Mouse (Mus musculus): ENCODE results near the gene Wdr66. TPM values are rescaled to one million over a fixed set of nuclear protein-coding genes. Genes with fewer than 3 reads are reported as not detected.

The Wdr66 gene
- polyA plus RNA-seq, 2 experiments = 0.11 TPM; not detected in 1

DNA sequence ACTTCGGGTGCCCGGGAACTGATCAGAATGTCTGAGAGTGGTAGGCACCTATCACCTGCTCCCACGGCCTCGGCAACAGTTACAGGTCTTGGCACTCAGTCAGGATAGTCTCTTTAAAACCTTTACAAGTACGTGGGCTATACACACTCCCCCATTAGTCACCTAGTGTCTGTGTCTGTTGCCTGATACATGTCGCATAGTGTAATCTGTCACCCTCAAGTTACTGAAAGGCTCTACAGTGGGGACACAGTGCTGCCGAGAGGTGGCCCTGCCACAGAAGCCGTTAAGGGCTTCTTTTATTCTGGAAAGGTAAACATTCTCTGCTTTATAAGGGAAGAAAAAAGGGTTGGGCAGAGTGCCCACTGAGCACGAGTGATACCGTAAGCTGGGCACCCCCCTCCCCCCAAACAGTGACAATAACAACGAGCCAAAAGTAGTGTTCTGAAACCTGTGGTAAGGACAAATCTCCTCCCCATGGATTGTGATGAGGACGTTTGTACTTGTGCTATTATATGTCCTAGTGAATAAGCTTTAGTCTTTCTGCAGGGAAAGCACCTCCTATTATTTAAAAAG lies 61.2 kb downstream of the Wdr66 start:
- H3K4me1 ChIP-seq (replicated peaks; ENCODE audit: control insufficient read depth in 2 of 2, insufficient read depth in 2 of 2, low read length in 1 of 2) = no peaks in the 10 kb centered on the region
- H3K4me3 ChIP-seq (ENCODE audit: insufficient read depth in 1 of 2, low read depth in 2 of 2, low read length in 2 of 2) = no peak overlapping the region
- 59% methylated on average over 12 of the region's 12 CpGs for WGBS (ENCODE audit: insufficient replicate concordance)
- H3K27me3 ChIP-seq (ENCODE audit: control insufficient read depth, insufficient read depth, low read length) = no peaks in the 10 kb centered on the region
- ATAC-seq (ENCODE audit: insufficient read depth) = no peak
- no peak overlapping the region for H3K4me2 ChIP-seq (ENCODE audit: low read depth)
- H3K36me3 ChIP-seq (replicated peaks; ENCODE audit: control insufficient read depth, insufficient read depth, low read depth) = no peaks in the 10 kb centered on the region
- DNase-seq (ENCODE audit: low read depth in 3 of 3, low spot score in 3 of 3) = no peak
- H3K27ac ChIP-seq = no peak overlapping the region
- TF ChIP-seq CTCF (IDR thresholded peaks at IDR 0.05; ENCODE audit: low read depth) = no peak
- TF ChIP-seq EP300 (IDR thresholded peaks at IDR 0.05; ENCODE audit: low read depth) = no peak
- no peaks in the 10 kb centered on the region for H3K9me3 ChIP-seq (ENCODE audit: control insufficient read depth, low read length)
- H3K9ac ChIP-seq (replicated peaks) = no peak overlapping the region

DNA sequence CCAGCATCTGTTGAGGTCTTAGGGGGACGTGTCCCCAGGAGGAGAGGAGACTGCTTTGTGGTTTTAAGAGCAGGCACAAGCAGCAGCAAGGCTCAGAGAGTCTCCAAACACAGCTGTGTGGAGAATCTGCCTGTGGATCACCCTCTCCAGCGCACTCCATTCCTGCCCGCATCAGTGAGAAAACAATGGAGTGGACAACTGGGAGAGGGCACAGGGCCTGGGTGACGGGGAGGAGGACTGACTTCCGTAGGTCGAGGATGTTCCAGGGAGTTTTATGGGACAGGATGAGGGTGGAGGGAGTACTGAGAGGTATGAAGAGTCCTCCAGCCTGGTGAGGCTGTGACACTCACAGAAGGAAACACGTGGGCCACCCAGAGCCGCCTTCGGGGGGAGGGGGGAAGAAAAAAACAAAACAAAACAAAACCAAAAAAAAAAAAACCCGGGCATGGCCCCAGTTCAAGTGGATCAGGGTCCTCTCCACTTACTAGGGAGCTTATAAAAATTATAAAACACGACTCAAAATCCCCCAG lies 62.0 kb downstream of the Wdr66 start:
- ATAC-seq (ENCODE audit: insufficient read depth) = no peak
- Histone ChIP-seq H3K36me3 (replicated peaks; ENCODE audit: control insufficient read depth, insufficient read depth, low read depth) (no peaks in the 10 kb centered on the region), H3K4me2 (ENCODE audit: low read depth) (no peak overlapping the region), H3K27ac (no peak overlapping the region), H3K27me3 (ENCODE audit: control insufficient read depth, insufficient read depth, low read length) (no peaks in the 10 kb centered on the region), H3K9me3 (ENCODE audit: control insufficient read depth, low read length) (no peaks in the 10 kb centered on the region), H3K9ac (replicated peaks) (no peak overlapping the region), H3K4me1 (replicated peaks; ENCODE audit: control insufficient read depth in 2 of 2, insufficient read depth in 2 of 2, low read length in 1 of 2) (no peaks in the 10 kb centered on the region; a peak in 1 of 4 replicates), H3K4me3 (ENCODE audit: insufficient read depth in 1 of 2, low read depth in 2 of 2, low read length in 2 of 2) (no peak overlapping the region)
- DNase-seq (ENCODE audit: low read depth in 3 of 3, low spot score in 3 of 3) = no peak
- TF ChIP-seq CTCF (IDR thresholded peaks at IDR 0.05; ENCODE audit: low read depth) (no peak), EP300 (IDR thresholded peaks at IDR 0.05; ENCODE audit: low read depth) (no peak)
- WGBS (ENCODE audit: insufficient replicate concordance) = 43% methylated on average over 11 of the region's 11 CpGs

DNA sequence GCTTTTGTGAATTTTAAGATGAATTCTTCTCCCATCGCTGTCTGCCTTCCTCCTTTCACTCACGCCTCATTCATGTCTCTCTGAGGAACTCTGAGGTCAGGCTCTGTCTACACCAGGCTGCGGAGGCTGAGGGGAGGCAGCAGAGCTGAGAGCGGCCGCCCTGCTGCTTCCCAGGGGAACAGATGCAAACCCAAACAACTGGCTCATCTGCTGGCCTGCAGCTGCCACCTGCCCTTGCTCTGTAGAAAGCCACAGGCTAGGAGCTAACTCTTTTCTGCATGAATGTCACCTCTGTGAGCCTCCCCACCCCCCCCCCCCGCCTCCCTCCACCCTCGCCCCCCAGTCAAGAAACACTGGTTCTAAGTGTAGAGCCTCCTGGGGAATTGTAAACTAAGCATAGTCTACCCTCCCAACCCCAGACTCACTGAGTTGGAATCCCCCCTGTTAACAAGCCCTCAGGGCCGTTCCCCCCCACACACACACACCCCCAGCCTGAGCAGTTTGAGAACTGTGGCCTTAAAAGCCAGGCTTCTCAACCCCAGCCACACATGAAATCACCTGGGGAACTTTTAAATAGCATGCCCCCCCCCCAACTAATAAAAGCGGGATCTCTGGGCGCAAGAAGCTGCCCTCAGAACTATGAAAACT lies 63.4 kb downstream of the Wdr66 start:
- Histone ChIP-seq H3K4me1 (replicated peaks; ENCODE audit: control insufficient read depth in 2 of 2, insufficient read depth in 2 of 2, low read length in 1 of 2) (no peaks in the 10 kb centered on the region; a peak in 1 of 4 replicates), H3K4me3 (ENCODE audit: insufficient read depth in 1 of 2, low read depth in 2 of 2, low read length in 2 of 2) (no peak overlapping the region), H3K9me3 (ENCODE audit: control insufficient read depth, low read length) (no peaks in the 10 kb centered on the region), H3K36me3 (replicated peaks; ENCODE audit: control insufficient read depth, insufficient read depth, low read depth) (no peaks in the 10 kb centered on the region), H3K27me3 (ENCODE audit: control insufficient read depth, insufficient read depth, low read length) (no peaks in the 10 kb centered on the region), H3K4me2 (ENCODE audit: low read depth) (no peak overlapping the region), H3K27ac (no peak overlapping the region), H3K9ac (replicated peaks) (no peak overlapping the region)
- no peak for TF ChIP-seq CTCF (IDR thresholded peaks at IDR 0.05; ENCODE audit: low read depth)
- TF ChIP-seq EP300 (IDR thresholded peaks at IDR 0.05; ENCODE audit: low read depth) = no peak
- no peak for DNase-seq (ENCODE audit: low read depth in 3 of 3, low spot score in 3 of 3)
- no peak for ATAC-seq (ENCODE audit: insufficient read depth)
- 60% methylated on average over 10 of the region's 10 CpGs for WGBS (ENCODE audit: insufficient replicate concordance)

DNA sequence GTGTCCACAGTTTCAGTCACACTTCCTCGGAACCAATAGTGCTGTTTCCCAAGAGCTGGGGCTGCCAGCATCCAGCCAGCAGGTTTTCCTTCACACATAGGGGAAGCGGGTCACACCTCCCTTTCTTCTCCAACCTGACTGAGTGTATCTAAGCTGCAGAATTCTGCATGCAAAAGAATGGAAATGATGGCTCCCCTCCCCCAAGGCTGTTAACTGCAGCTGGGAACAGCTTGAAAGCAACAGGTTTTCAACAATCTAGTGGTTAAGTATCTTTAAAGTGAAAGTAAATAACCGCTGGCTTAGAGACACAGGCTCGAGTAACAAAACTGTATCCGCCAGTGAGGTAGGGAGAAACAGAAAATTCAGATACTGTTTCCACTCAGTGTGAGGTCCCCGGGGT lies 66.1 kb downstream of the Wdr66 start:
- DNase-seq (ENCODE audit: low read depth in 3 of 3, low spot score in 3 of 3) (no peak), ATAC-seq (ENCODE audit: insufficient read depth) (no peak)

DNA sequence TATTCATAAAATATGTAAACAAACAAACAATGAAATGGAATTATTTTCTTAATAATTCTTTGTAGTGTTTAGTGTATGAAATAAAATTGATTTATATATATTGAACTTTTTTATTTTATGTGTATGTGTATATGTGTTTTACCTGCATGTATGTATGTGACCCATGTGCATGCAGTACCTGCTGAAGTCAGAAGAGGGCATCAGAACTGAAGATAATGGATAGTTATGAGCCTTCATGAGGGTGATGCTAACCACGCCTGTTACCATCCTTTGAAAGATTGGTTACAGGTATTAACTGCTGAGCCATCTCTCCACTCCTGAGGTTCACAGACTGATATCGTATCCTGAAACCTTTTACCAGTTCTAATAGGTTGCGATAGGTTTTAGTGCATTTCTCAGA lies 68.2 kb downstream of the Wdr66 start:
- Histone ChIP-seq H3K27me3 (ENCODE audit: control insufficient read depth, insufficient read depth, low read length) (no peaks in the 10 kb centered on the region), H3K4me1 (replicated peaks; ENCODE audit: control insufficient read depth in 2 of 2, insufficient read depth in 2 of 2, low read length in 1 of 2) (no peaks in the 10 kb centered on the region; a peak in 1 of 4 replicates), H3K9me3 (ENCODE audit: control insufficient read depth, low read length) (no peaks in the 10 kb centered on the region), H3K27ac (no peak overlapping the region), H3K36me3 (replicated peaks; ENCODE audit: control insufficient read depth, insufficient read depth, low read depth) (no peaks in the 10 kb centered on the region), H3K4me3 (ENCODE audit: insufficient read depth in 1 of 2, low read depth in 2 of 2, low read length in 2 of 2) (no peak overlapping the region), H3K9ac (replicated peaks) (no peak overlapping the region), H3K4me2 (ENCODE audit: low read depth) (no peak overlapping the region)
- TF ChIP-seq EP300 (IDR thresholded peaks at IDR 0.05; ENCODE audit: low read depth) (no peak), CTCF (IDR thresholded peaks at IDR 0.05; ENCODE audit: low read depth) (peak; percentile 15; the same call in 1 of the 2 replicates)
- no peak for ATAC-seq (ENCODE audit: insufficient read depth)
- 91% methylated on average over 3 of the region's 3 CpGs for WGBS (ENCODE audit: insufficient replicate concordance)
- DNase-seq (ENCODE audit: low read depth in 3 of 3, low spot score in 3 of 3) = no peak

More for the DNA sequence above, 66.1 kb downstream of the Wdr66 start:
- Histone ChIP-seq H3K27me3 (ENCODE audit: control insufficient read depth, insufficient read depth, low read length) (no peaks in the 10 kb centered on the region), H3K9ac (replicated peaks) (peak overlapping the region; percentile 43), H3K4me2 (ENCODE audit: low read depth) (peak overlapping the region; percentile 54), H3K27ac (no peak overlapping the region), H3K4me1 (replicated peaks; ENCODE audit: control insufficient read depth in 2 of 2, insufficient read depth in 2 of 2, low read length in 1 of 2) (no peaks in the 10 kb centered on the region; a peak in 1 of 4 replicates), H3K9me3 (ENCODE audit: control insufficient read depth, low read length) (no peaks in the 10 kb centered on the region), H3K4me3 (ENCODE audit: insufficient read depth in 1 of 2, low read depth in 2 of 2, low read length in 2 of 2) (peak overlapping the region; percentile 45), H3K36me3 (replicated peaks; ENCODE audit: control insufficient read depth, insufficient read depth, low read depth) (no peaks in the 10 kb centered on the region)
- WGBS (ENCODE audit: insufficient replicate concordance) = 20% methylated on average over 6 of the region's 6 CpGs
- TF ChIP-seq EP300 (IDR thresholded peaks at IDR 0.05; ENCODE audit: low read depth) = no peak
- TF ChIP-seq CTCF (IDR thresholded peaks at IDR 0.05; ENCODE audit: low read depth) = no peak
